Mouse (Mus musculus) monocyte, adult 5-6 weeks (primary cell): ENCODE measurements around the gene Ankmy1. TPM values are rescaled to one million over a fixed set of nuclear protein-coding genes. Genes with fewer than 3 reads are reported as not detected.
A peak's percentile ranks its signal among the peaks of the same experiment; 100 is the strongest.

Source experiments
- ATAC-seq: fragments of 153-309, 156-312 bp; replicated peaks from 2 replicates; pipeline ENCODE4 v1.8.0; 2017; ENCODE audit warnings: mild to moderate bottlenecking; ENCODE audit not compliant: low TSS enrichment, insufficient number of reproducible peaks, severe bottlenecking, poor library complexity, low FRiP score
- total RNA-seq: library from RNA; stranded (forward); fragments of 200-1000, 200-491, 200-594 nt; gene quantifications from 3 replicates; pipeline ENCODE4 v1.2.3, GENCODE M21; 2017

The Ankmy1 gene
- total RNA-seq, 1 experiment from 2014 or later, result not detected

GRCm38 (mm10) chr1:92914993-92915392, 12.3 kb upstream of the Ankmy1 start:
- ATAC-seq, result no peak

GRCm38 (mm10) chr1:92914239-92914638, 11.5 kb upstream of the Ankmy1 start:
- no peak for ATAC-seq

- ATAC-seq, result no peak
These were observed 9.6 kb upstream of the Ankmy1 start for GRCm38 (mm10) chr1:92912286-92912685.

GRCm38 (mm10) chr1:92911721-92912138, 9.0 kb upstream of the Ankmy1 start:
- ATAC-seq, result no peak

- no peak for ATAC-seq
These were observed 8.4 kb upstream of the Ankmy1 start for GRCm38 (mm10) chr1:92910925-92911720.

- ATAC-seq, result 0 out of 2 replicates have a peak, but pooled peaks have one; percentile 28
These were observed 7.7 kb upstream of the Ankmy1 start, which contains the start of gene Rnpepl1 for GRCm38 (mm10) chr1:92910239-92910885. Gene Rnpepl1, plus strand, starts transcription at chr1:92910783.

GRCm38 (mm10) chr1:92909068-92909467, 6.4 kb upstream of the Ankmy1 start:
- ATAC-seq, result no peak

GRCm38 (mm10) chr1:92908664-92909063, 6.0 kb upstream of the Ankmy1 start:
- no peak for ATAC-seq

- no peak; the same call in 1 of the 2 replicates for ATAC-seq
These were observed 5.1 kb upstream of the Ankmy1 start for GRCm38 (mm10) chr1:92907632-92908360.

GRCm38 (mm10) chr1:92906779-92907631, 4.3 kb upstream of the Ankmy1 start, which contains the start of gene Dusp28:
Gene Dusp28, plus strand, starts transcription at chr1:92906981.
- peak; percentile 83 for ATAC-seq

- ATAC-seq, result no peak
These were observed 3.1 kb upstream of the Ankmy1 start for GRCm38 (mm10) chr1:92905703-92906310.

- no peak for ATAC-seq
These were observed 921 bp upstream of the Ankmy1 start for GRCm38 (mm10) chr1:92903627-92904026.

- peak; percentile 89 for ATAC-seq
These were observed 7.6 kb downstream of the Ankmy1 start for GRCm38 (mm10) chr1:92895089-92895488.

- ATAC-seq, result no peak
These were observed 8.8 kb downstream of the Ankmy1 start for GRCm38 (mm10) chr1:92893896-92894295.

GRCm38 (mm10) chr1:92892791-92893190, 9.9 kb downstream of the Ankmy1 start:
- no peak for ATAC-seq

GRCm38 (mm10) chr1:92888901-92889655, 13.6 kb downstream of the Ankmy1 start:
- no peak for ATAC-seq

GRCm38 (mm10) chr1:92881982-92882381, 20.7 kb downstream of the Ankmy1 start:
- no peak for ATAC-seq
